Mouse (Mus musculus) gonadal fat pad, adult 2 months (tissue): Measurements from ENCODE around the gene Klc1. TPM values are rescaled to one million over a fixed set of nuclear protein-coding genes. Genes with fewer than 3 reads are reported as not detected.

ENCODE experiments used
- DNase-seq: peaks from one replicate; pipeline ENCODE4 v3.0.0-alpha.2; 2012; ENCODE audit warnings: low read depth
- polyA plus RNA-seq: library from polyadenylated mRNA; depleted of rRNA; stranded (reverse); fragments of >200 nt; gene quantifications from 2 replicates; pipeline ENCODE4 v1.2.3, GENCODE M21; 2012

Gene Klc1
- polyA plus RNA-seq, 1 experiment: 48.2 TPM

GRCm38 (mm10) chr12:111774156-111774555 lies 15.5 kb downstream of the Klc1 start:
- no peak for DNase-seq

DNA sequence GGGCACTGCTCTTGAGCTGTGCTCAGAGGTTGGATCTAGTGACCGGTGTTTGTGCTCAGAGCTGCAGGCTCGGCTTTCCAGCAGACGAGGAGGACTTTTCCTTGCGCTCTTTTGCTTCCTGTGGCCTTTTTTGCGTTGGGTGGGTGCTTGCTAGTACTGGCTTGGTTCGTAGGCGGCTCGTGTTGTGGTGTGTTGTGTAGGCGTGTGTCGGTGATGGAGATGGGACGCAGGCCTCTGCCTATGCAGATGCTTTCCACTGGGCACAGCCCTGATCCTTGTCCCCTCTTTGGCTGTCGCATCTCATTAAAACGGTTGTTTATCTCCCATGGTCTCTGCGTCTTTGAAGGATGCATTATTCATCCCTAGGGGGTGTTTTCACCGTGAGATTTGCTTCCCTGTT lies 16.2 kb downstream of the Klc1 start:
- no peak for DNase-seq

DNA sequence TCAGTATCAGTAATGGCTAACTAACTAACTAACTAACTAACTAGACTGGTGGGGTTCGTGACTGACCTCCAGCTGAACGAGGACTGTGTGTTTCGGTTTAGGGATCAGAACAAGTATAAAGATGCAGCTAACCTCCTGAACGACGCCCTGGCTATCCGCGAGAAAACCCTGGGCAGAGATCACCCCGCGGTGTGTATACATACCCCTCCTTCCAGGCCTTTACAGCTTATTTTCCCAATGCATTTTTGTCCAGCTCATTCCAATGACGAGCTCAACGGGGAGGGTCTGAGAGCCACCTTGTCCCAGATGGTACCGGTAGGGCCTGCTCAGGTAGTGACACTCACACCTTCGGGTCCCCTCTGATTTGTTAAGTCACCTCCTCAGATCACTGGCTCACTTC lies 19.3 kb downstream of the Klc1 start:
- DNase-seq: no peak

- DNase-seq: no peak
These were observed 20.9 kb downstream of the Klc1 start for GRCm38 (mm10) chr12:111779544-111779943.

- DNase-seq: no peak
These were observed 26.5 kb downstream of the Klc1 start for GRCm38 (mm10) chr12:111785174-111785573.

GRCm38 (mm10) chr12:111787015-111787414 lies 28.4 kb downstream of the Klc1 start:
- DNase-seq: no peak

- no peak for DNase-seq
These were observed 31.4 kb downstream of the Klc1 start for GRCm38 (mm10) chr12:111790090-111790489.

- no peak for DNase-seq
These were observed 32.0 kb downstream of the Klc1 start for GRCm38 (mm10) chr12:111790631-111791030.

DNA sequence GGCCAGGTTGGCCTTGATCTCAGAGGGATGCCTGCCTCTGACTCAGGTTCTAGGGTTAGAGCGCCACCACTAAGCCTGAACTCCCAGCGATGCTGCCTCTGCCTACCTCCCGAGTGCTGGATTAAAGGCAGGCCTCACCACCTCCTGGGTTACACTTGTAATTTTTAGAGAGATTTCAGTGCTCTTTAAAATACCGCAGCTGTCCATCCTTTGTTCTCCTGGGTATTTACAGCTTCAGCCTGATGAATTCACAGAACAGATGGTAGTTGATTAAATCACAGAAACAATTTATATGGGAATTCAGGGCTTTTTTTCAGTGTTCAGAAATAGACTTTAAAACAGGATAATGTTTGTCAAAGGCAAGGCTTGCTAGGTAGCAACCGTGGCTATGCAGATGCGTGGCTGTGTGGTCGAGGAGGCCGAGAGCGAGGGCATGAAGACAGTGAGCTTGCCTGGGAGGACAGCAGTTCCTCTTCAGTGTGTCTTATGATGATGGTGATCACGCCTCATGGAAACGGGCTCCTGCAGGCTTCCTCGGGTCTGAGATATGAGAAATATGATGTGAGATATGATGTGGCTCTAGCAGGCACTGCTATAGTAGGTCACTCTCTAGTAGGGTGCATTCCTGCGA lies 32.9 kb downstream of the Klc1 start:
- no peak for DNase-seq

GRCm38 (mm10) chr12:111794102-111794501 lies 35.5 kb downstream of the Klc1 start:
- DNase-seq: no peak

GRCm38 (mm10) chr12:111794526-111795179 lies 36.0 kb downstream of the Klc1 start:
- DNase-seq: no peak

DNA sequence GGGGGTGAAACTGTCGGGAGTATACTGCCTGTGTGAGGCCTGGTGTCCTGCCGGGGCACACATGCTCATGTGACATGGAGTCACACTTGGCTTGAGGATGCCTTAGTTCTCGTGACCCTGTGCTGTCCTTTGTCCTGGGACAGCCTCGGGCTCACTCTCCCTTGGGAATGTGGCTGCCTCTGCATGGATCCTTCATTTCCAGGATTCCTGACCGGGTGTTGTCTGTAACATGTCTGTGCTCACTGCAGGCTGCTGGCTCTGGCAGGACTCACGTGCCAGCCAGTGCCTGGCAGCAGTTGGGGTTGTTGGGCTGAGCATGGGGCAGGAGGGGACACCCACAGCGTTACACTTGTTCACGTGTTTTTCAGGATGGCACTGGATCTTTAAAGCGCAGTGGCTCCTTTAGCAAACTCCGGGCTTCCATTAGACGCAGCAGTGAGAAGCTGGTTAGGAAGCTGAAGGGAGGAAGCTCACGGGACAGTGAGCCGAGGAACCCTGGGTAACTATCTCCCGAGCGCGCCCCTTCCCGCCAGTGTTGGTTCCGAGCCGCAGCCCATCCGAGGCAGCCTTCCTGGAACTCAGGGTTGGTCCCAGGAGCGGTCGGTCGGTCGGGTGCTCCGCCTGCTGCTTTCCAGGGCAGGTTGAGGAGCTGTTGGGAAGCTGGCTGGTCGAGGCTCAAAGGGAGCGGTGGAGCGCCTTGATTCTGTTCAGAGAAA lies 36.7 kb downstream of the Klc1 start:
- no peak for DNase-seq

GRCm38 (mm10) chr12:111797251-111797650 lies 38.6 kb downstream of the Klc1 start:
- no peak for DNase-seq

GRCm38 (mm10) chr12:111798493-111798892 lies 39.8 kb downstream of the Klc1 start:
- no peak for DNase-seq

GRCm38 (mm10) chr12:111800459-111801183 lies 42.0 kb downstream of the Klc1 start:
- no peak for DNase-seq

- DNase-seq: no peak
These were observed 44.9 kb downstream of the Klc1 start for GRCm38 (mm10) chr12:111803538-111803937.

DNA sequence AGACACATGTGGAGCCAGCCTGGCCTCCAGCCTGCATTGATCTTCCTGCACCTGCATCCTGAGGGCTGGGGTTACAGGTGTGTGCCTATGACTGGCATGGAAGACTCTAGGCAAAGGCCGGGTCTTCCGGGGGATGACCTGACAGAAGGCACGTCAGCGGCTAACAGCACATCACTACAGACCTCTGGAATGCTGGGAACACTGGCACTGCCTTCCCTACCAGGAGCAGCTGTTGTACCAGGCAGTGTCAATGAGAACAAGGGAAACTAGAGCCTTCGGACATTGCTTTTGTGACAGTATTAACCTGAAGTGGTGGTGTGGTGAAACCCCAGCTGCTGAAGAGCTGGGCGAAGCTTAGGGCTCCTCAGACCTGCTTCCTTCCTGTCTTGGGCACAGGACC lies 50.1 kb downstream of the Klc1 start:
- DNase-seq: no peak

GRCm38 (mm10) chr12:111809762-111810161 lies 51.1 kb downstream of the Klc1 start:
- DNase-seq: no peak

GRCm38 (mm10) chr12:111812075-111812474 lies 53.4 kb downstream of the Klc1 start:
- no peak for DNase-seq

DNA sequence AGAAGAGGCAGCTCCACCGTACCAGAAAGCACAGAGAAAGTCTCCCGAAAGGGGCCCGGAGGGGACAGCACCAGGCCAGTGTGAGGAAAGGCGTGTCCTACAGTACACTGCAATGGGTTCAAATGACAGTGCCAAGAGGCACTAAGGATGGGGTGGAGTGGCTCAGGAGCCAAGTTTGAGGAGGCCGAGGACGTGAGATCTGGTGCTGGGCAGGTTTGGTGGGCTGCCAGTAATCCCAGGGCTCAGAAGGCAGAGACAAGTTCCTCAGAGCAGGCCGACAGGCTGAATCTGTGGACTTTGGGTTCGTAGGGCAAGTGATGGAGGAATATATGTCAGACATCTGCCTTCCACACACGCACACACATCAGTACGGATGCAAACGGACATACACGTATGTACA lies 54.0 kb downstream of the Klc1 start:
- DNase-seq: no peak

- DNase-seq: peak; percentile 85
These were observed 54.6 kb downstream of the Klc1 start for GRCm38 (mm10) chr12:111813111-111813765.
